Mouse (Mus musculus) limb, embryonic 14.5 days (tissue): ENCODE measurements around the gene Omt2a. TPM values are rescaled to one million over a fixed set of nuclear protein-coding genes. Genes with fewer than 3 reads are reported as not detected.
"Not testable (repeated sequence)": the region's sequence is repeated elsewhere in the genome, so short reads cannot be mapped to it uniquely, and the experiment has no call there.

Experiments used
- ATAC-seq: fragments of 200-750 bp; cut with Nextera tagmentation; 2 replicates; pipeline ENCODE4 v1.8.0; 2017; ENCODE audit warnings: low read depth, moderate number of reproducible peaks, moderate TSS enrichment; ENCODE audit not compliant: low FRiP score
- DNase-seq: peaks from one replicate; pipeline ENCODE4 v3.0.0-alpha.2; 2015; ENCODE audit warnings: low spot score
- H3K27ac ChIP-seq: fragments of 300-500 bp; sonication (generic); replicated peaks from 2 replicates; pipeline ENCODE4 v1.5.1; 2014; ENCODE audit warnings: low read depth, mild to moderate bottlenecking, low read length, moderate library complexity, mixed read lengths
- H3K27me3 ChIP-seq: fragments of 300-500 bp; sonication (generic); 2 replicates; pipeline ENCODE4 v1.6.1; 2014; ENCODE audit warnings: low read length, mixed read lengths; ENCODE audit not compliant: control insufficient read depth, insufficient read depth
- H3K36me3 ChIP-seq: fragments of 300-500 bp; sonication (generic); 2 replicates; pipeline ENCODE4 v1.6.1; 2014; ENCODE audit warnings: mild to moderate bottlenecking, low read length, moderate library complexity, mixed read lengths; ENCODE audit not compliant: control insufficient read depth, insufficient read depth
- H3K4me1 ChIP-seq: fragments of 300-500 bp; sonication (generic); 2 replicates; pipeline ENCODE4 v1.6.1; 2014; ENCODE audit warnings: antibody characterized with exemption, low read length, mixed read lengths; ENCODE audit not compliant: control insufficient read depth, insufficient read depth
- H3K4me2 ChIP-seq: fragments of 300-500 bp; sonication (generic); replicated peaks from 2 replicates; pipeline ENCODE4 v1.6.1; 2014; ENCODE audit warnings: low read depth, mild to moderate bottlenecking, low read length, moderate library complexity; ENCODE audit not compliant: severe bottlenecking
- H3K4me3 ChIP-seq: fragments of 300-500 bp; sonication (generic); replicated peaks from 2 replicates; pipeline ENCODE4 v1.5.1; 2014; ENCODE audit warnings: low read length
- H3K9ac ChIP-seq: fragments of 300-500 bp; sonication (generic); 2 replicates; pipeline ENCODE4 v1.6.1; 2014; ENCODE audit warnings: mild to moderate bottlenecking, low read depth, low read length, moderate library complexity; ENCODE audit not compliant: severe bottlenecking
- H3K9me3 ChIP-seq: fragments of 300-500 bp; sonication (generic); 2 replicates; pipeline ENCODE4 v1.6.1; 2016; ENCODE audit warnings: low read length; ENCODE audit not compliant: control insufficient read depth
- POLR2A ChIP-seq: fragments of 200-500 bp; IDR thresholded peaks from 2 replicates; pipeline ENCODE4 v1.8.0; 2012; ENCODE audit warnings: inconsistent platforms, mild to moderate bottlenecking, moderate library complexity, borderline replicate concordance; ENCODE audit not compliant: insufficient read depth, insufficient read length; ENCODE audit errors: extremely low read depth
- WGBS: fragments of 180-500 bp; shearing (Covaris S2); extraction: QIAGEN DNeasy Blood & Tissue Kit; methylation state at CpG from one replicate; pipeline ENCODE4 v1.1.7; 2014; 5-methylcytosine and 5-hydroxymethylcytosine counted together
- polyA plus RNA-seq, 2 experiments: library from polyadenylated mRNA; depleted of rRNA in 1 of 2; stranded (reverse) in 1 of 2; unstranded in 1 of 2; fragments of >200 nt; fragmentation: Nextera tagmentation in 1 of 2; extraction: Ambion mirVana in 1 of 2; gene quantifications; 2 replicates each; pipeline versions ENCODE4 v1.2.1 to v1.2.3; 2012 to 2014

The Omt2a gene
- polyA plus RNA-seq, 2 experiments: not detected

GRCm38 (mm10) chr9:78355611-78356010 lies 41.0 kb upstream of the Omt2a start, which contains the start of gene Gsta2:
Gene Gsta2 (minus strand): TSS chr9:78355788.
- no peak within 1 kb of the TSS for H3K4me2 ChIP-seq
- H3K36me3 ChIP-seq: no peaks in the 10 kb centered on the region
- H3K9me3 ChIP-seq: no peaks in the 10 kb centered on the region
- TF ChIP-seq POLR2A: no peak
- 86% methylated on average over 8 of the region's 8 CpGs for WGBS
- no peak within 1 kb of the TSS for H3K9ac ChIP-seq
- no peaks in the 10 kb centered on the region for H3K4me1 ChIP-seq
- H3K27me3 ChIP-seq: no peaks in the 10 kb centered on the region
- ATAC-seq: no peak
- no peak within 1 kb of the TSS for H3K4me3 ChIP-seq
- DNase-seq: no peak
- H3K27ac ChIP-seq: no peak within 1 kb of the TSS

DNA sequence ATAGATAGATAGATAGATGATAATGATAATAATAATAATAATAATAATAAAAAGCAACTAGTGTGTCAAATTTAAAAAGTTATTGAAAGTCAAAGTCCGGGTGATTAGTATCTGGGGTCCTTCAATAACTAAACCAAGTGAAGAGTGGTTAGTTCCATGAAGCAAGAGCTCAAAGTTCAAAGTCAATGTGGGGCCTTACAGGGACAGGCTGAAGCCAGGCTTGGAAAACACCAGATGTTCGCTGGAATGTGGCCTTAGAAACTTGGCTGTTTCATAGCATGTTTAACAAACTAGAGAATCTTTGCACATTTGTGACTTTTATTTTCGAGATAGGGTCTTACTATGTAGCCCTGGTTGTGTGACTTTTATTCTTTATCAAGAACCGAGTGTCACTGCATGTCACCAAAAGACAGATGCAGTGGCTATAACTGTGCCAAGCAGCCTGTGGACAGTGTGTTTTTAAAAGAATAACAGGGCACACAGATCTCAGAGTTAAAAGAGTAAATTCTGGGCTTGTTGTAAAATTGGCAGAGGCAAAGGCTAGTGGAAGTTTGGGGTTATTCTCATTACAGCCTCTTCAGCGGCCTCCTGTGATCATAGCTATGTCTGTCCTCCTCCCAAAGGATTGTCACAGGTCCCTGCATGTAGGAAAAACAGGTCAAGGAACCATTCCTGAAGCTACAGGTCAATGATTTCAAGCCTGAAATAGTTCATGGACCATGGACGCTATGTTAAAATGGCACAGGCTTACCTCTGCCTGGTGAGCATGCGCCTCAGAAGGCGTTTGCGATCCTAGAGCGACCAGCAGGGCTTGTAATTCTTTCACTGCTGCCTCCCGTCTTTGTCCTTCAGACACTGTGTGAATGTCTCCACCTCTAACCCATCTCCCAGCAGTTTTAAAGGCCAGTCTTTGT lies 40.3 kb upstream of the Omt2a start:
- H3K4me2 ChIP-seq: no peak overlapping the region
- H3K4me1 ChIP-seq: no peaks in the 10 kb centered on the region
- H3K4me3 ChIP-seq: no peak overlapping the region
- no peak overlapping the region for H3K9ac ChIP-seq
- no peak for TF ChIP-seq POLR2A
- no peaks in the 10 kb centered on the region for H3K27me3 ChIP-seq
- DNase-seq (no peak), ATAC-seq (no peak)
- no peak overlapping the region for H3K27ac ChIP-seq
- H3K36me3 ChIP-seq: no peaks in the 10 kb centered on the region
- H3K9me3 ChIP-seq: no peaks in the 10 kb centered on the region
- 75% methylated on average over 11 of the region's 11 CpGs for WGBS

GRCm38 (mm10) chr9:78351504-78352220 lies 37.1 kb upstream of the Omt2a start:
- Histone ChIP-seq H3K9me3 (no peaks in the 10 kb centered on the region), H3K4me3 (no peak overlapping the region), H3K36me3 (no peaks in the 10 kb centered on the region), H3K4me1 (no peaks in the 10 kb centered on the region), H3K27me3 (no peaks in the 10 kb centered on the region), H3K9ac (no peak overlapping the region), H3K4me2 (no peak overlapping the region), H3K27ac (no peak overlapping the region)
- no peak for DNase-seq
- WGBS: 82% methylated on average over 6 of the region's 6 CpGs
- ATAC-seq: no peak
- TF ChIP-seq POLR2A: no peak

DNA sequence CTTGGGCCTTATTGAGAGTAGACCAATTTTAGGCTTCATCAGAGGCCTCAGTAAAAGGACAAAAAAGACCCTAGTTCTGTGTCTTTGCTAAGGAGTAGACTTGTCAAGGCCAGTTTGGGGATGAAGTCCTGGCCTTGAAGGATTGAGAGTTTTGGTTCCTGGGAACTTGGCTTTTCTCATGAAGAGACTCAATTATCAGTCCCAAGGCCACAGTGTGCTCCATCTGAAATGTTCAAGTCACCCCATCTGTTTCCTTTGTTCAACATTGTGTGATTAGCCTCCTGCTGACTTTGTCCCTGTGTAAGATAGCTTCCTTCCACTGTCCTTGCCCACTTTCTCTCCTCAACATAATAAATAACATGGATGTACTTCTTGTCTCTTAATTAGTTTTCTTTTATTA lies 35.4 kb upstream of the Omt2a start:
- not testable (repeated sequence) for H3K4me1 ChIP-seq, H3K4me3 ChIP-seq, H3K27me3 ChIP-seq, H3K36me3 ChIP-seq, H3K9ac ChIP-seq, H3K9me3 ChIP-seq, H3K4me2 ChIP-seq, DNase-seq, ATAC-seq, H3K27ac ChIP-seq

DNA sequence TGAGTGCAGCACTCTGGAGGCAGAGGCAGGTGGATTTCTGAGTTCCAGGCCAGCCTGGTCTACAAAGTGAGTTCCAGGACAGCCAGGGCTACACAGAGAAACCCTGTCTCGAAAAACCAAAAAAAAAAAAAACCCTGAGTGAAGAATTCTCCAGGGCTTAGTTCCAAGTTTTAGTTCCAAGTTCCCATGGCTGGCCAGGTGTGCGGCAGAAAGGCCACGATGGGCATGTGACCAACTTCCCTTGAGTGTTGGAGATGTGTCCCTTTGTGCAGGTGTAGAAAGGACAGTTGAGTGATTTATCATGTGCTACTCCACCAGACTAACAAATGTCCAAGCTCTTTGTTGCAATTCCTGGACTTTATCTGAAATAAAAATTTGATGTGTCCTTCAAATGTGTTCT lies 34.5 kb upstream of the Omt2a start:
- not testable (repeated sequence) for H3K4me2 ChIP-seq, ATAC-seq, H3K36me3 ChIP-seq, H3K27ac ChIP-seq, H3K9ac ChIP-seq, H3K27me3 ChIP-seq, H3K4me3 ChIP-seq, DNase-seq, H3K9me3 ChIP-seq, H3K4me1 ChIP-seq
- 75% methylated on average over 3 of the region's 3 CpGs for WGBS

GRCm38 (mm10) chr9:78348206-78349004 lies 33.8 kb upstream of the Omt2a start:
- not testable (repeated sequence) for DNase-seq, ATAC-seq, H3K27me3 ChIP-seq, H3K4me2 ChIP-seq, H3K36me3 ChIP-seq, H3K4me3 ChIP-seq, H3K9me3 ChIP-seq, H3K27ac ChIP-seq, H3K9ac ChIP-seq, H3K4me1 ChIP-seq
- WGBS: 58% methylated on average over 6 of the region's 6 CpGs
